ENCODE assay signal across 26 mouse cellular contexts in the genomic region with DNA sequence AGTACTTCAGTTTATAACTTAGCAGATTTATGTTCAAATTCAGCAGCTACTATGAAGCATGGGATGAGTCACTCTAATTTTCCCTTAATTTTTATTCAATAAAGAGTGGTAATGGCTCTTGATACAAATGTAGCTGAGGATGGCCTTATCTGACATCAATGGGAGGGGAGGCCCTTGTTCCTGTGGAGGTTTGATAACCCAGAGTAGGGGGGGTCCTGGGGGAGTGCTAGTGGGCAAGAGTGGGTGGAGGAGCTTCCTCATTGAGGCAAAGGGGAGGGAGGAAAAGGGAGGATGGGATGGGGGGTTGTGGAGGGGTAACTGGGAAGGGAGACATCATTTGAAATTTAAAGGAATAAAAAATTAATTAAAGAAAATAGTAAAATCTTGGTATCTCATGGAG.
DNase-seq lines count a peak whose midpoint lies in the region; ATAC-seq and TF ChIP-seq lines count a peak whose summit lies in the region.
"Had no signal": no experiment of that assay in that cellular context is flagged by ENCODE, and none has a peak within 500 bp of the region (broad histone marks: within the 10 kb centered on the region; RNA-seq: fewer than 3 reads in every experiment).

No protein-coding gene starts in this region.

- no peak for TF ChIP-seq POLR2A in lung, adult 2 months (IDR thresholded peaks at IDR 0.05; ENCODE audit: borderline replicate concordance, extremely low read depth, low read depth, low read length)

- DNase-seq in hindbrain, embryonic 14.5 days (ENCODE audit: low spot score) = no peak
- no peak for DNase-seq in midbrain, embryonic 14.5 days
- no peak for DNase-seq in midbrain, embryonic 10.5 days (ENCODE audit: low spot score)
- DNase-seq in lung, adult 2 months = no peak
- DNase-seq: adrenal gland, postnatal 14 days; cerebellum, adult 11-12 months; cerebellum, adult 9-11 months; heart, adult 2 months; heart, postnatal 4 days; kidney, postnatal 4 days; lung, adult 18-20 months; lung, postnatal 10 days; spleen, adult 18-20 months; thymus, postnatal 14 days had no signal

- TF ChIP-seq CTCF in lung, adult 2 months (IDR thresholded peaks at IDR 0.05; ENCODE audit: insufficient read depth, low read length) = no peak

- no peak overlapping the region for H3K4me3 ChIP-seq in forebrain, embryonic 12.5 days (replicated peaks)
- H3K4me3 ChIP-seq in forebrain, embryonic 16.5 days (replicated peaks; ENCODE audit: low read length) = no peak overlapping the region
- no peak overlapping the region for H3K4me3 ChIP-seq in hindbrain, embryonic 12.5 days
- H3K4me3 ChIP-seq in hindbrain, embryonic 14.5 days (replicated peaks; ENCODE audit: low read length) = no peak overlapping the region
- no peak overlapping the region for H3K4me3 ChIP-seq in midbrain, embryonic 14.5 days (replicated peaks; ENCODE audit: low read depth, low read length)
- no peak overlapping the region for H3K4me3 ChIP-seq in midbrain, embryonic 10.5 days
- no peak overlapping the region for H3K4me3 ChIP-seq in lung, adult 2 months (replicated peaks; ENCODE audit: extremely low read depth, low read depth, low read length)
- H3K4me3 ChIP-seq: embryonic facial prominence, embryonic 12.5 days; heart, adult 2 months; heart, embryonic 12.5 days; intestine, embryonic 15.5 days; limb, embryonic 13.5 days had no signal

- H3K27me3 ChIP-seq in forebrain, embryonic 12.5 days = no peaks in the 10 kb centered on the region
- no peaks in the 10 kb centered on the region for H3K27me3 ChIP-seq in forebrain, embryonic 16.5 days (replicated peaks; ENCODE audit: control insufficient read depth, insufficient read depth, low read length)
- H3K27me3 ChIP-seq in hindbrain, embryonic 12.5 days = no peaks in the 10 kb centered on the region
- H3K27me3 ChIP-seq in hindbrain, embryonic 14.5 days (ENCODE audit: control insufficient read depth, insufficient read depth, low read length) = no peaks in the 10 kb centered on the region
- no peaks in the 10 kb centered on the region for H3K27me3 ChIP-seq in midbrain, embryonic 14.5 days (ENCODE audit: control insufficient read depth, insufficient read depth, low read length)
- H3K27me3 ChIP-seq in midbrain, embryonic 10.5 days (ENCODE audit: low read depth, poor library complexity, severe bottlenecking) = no peaks in the 10 kb centered on the region
- H3K27me3 ChIP-seq: embryonic facial prominence, embryonic 12.5 days; heart, embryonic 12.5 days; intestine, embryonic 15.5 days; limb, embryonic 13.5 days; Patski had no signal

- peak; percentile 59; the same call in 1 of the 2 replicates for ATAC-seq in forebrain, embryonic 12.5 days (ENCODE audit: low FRiP score)
- no peak for ATAC-seq in forebrain, embryonic 16.5 days
- peak; percentile 46; the same call in 1 of the 2 replicates for ATAC-seq in hindbrain, embryonic 12.5 days (ENCODE audit: low FRiP score)
- no peak for ATAC-seq in hindbrain, embryonic 14.5 days (ENCODE audit: low FRiP score)
- ATAC-seq in midbrain, embryonic 14.5 days (ENCODE audit: low FRiP score, low TSS enrichment) = no peak
- ATAC-seq: hindbrain, postnatal 0 days; intestine, embryonic 15.5 days; Patski had no signal

- H3K9ac ChIP-seq in forebrain, embryonic 12.5 days = no peak overlapping the region
- no peak overlapping the region for H3K9ac ChIP-seq in forebrain, embryonic 16.5 days (replicated peaks; ENCODE audit: low read depth, low read length)
- no peak overlapping the region for H3K9ac ChIP-seq in hindbrain, embryonic 12.5 days
- H3K9ac ChIP-seq in hindbrain, embryonic 14.5 days = no peak overlapping the region
- no peak overlapping the region for H3K9ac ChIP-seq in midbrain, embryonic 14.5 days (replicated peaks; ENCODE audit: low read length)
- H3K9ac ChIP-seq: embryonic facial prominence, embryonic 12.5 days; heart, embryonic 12.5 days; intestine, embryonic 15.5 days; limb, embryonic 13.5 days had no signal

- no peaks in the 10 kb centered on the region for H3K36me3 ChIP-seq in forebrain, embryonic 12.5 days (replicated peaks)
- no peaks in the 10 kb centered on the region for H3K36me3 ChIP-seq in forebrain, embryonic 16.5 days (ENCODE audit: control insufficient read depth, insufficient read depth)
- no peaks in the 10 kb centered on the region for H3K36me3 ChIP-seq in hindbrain, embryonic 12.5 days
- H3K36me3 ChIP-seq in hindbrain, embryonic 14.5 days (replicated peaks; ENCODE audit: control insufficient read depth, insufficient read depth) = no peaks in the 10 kb centered on the region
- no peaks in the 10 kb centered on the region for H3K36me3 ChIP-seq in midbrain, embryonic 14.5 days (ENCODE audit: control insufficient read depth, insufficient read depth, low read length)
- no peaks in the 10 kb centered on the region for H3K36me3 ChIP-seq in midbrain, embryonic 10.5 days
- H3K36me3 ChIP-seq: embryonic facial prominence, embryonic 12.5 days; G1E; heart, embryonic 12.5 days; intestine, embryonic 15.5 days; limb, embryonic 13.5 days had no signal

- H3K4me1 ChIP-seq in forebrain, embryonic 12.5 days = peaks cover 26% of the 10 kb centered on the region
- peaks cover 12% of the 10 kb centered on the region for H3K4me1 ChIP-seq in forebrain, embryonic 16.5 days (replicated peaks; ENCODE audit: control insufficient read depth, insufficient read depth, low read length)
- peaks cover 10% of the 10 kb centered on the region for H3K4me1 ChIP-seq in hindbrain, embryonic 12.5 days
- no peaks in the 10 kb centered on the region; the same call in 1 of the 2 replicates for H3K4me1 ChIP-seq in hindbrain, embryonic 14.5 days (replicated peaks; ENCODE audit: control insufficient read depth, insufficient read depth, low read length)
- H3K4me1 ChIP-seq in midbrain, embryonic 14.5 days (ENCODE audit: control insufficient read depth, insufficient read depth, low read length) = peaks cover 21% of the 10 kb centered on the region
- H3K4me1 ChIP-seq in midbrain, embryonic 10.5 days = peaks cover 28% of the 10 kb centered on the region
- no peaks in the 10 kb centered on the region for H3K4me1 ChIP-seq in lung, adult 2 months (ENCODE audit: control insufficient read depth, insufficient read depth, low read length)
- H3K4me1 ChIP-seq: intestine, embryonic 15.5 days had no signal

- no peaks in the 10 kb centered on the region for H3K9me3 ChIP-seq in forebrain, embryonic 12.5 days
- no peaks in the 10 kb centered on the region for H3K9me3 ChIP-seq in forebrain, embryonic 16.5 days (ENCODE audit: control insufficient read depth, low read length)
- no peaks in the 10 kb centered on the region for H3K9me3 ChIP-seq in hindbrain, embryonic 12.5 days (replicated peaks)
- no peaks in the 10 kb centered on the region for H3K9me3 ChIP-seq in hindbrain, embryonic 14.5 days (ENCODE audit: control insufficient read depth, low read length)
- H3K9me3 ChIP-seq in midbrain, embryonic 14.5 days (ENCODE audit: control insufficient read depth, low read length) = no peaks in the 10 kb centered on the region
- H3K9me3 ChIP-seq in midbrain, embryonic 10.5 days (replicated peaks) = no peaks in the 10 kb centered on the region
- H3K9me3 ChIP-seq: embryonic facial prominence, embryonic 12.5 days; heart, embryonic 12.5 days; intestine, embryonic 15.5 days; limb, embryonic 13.5 days had no signal

- no peak overlapping the region for H3K4me2 ChIP-seq in forebrain, embryonic 12.5 days
- no peak overlapping the region for H3K4me2 ChIP-seq in forebrain, embryonic 16.5 days (ENCODE audit: low read length)
- no peak overlapping the region for H3K4me2 ChIP-seq in hindbrain, embryonic 12.5 days (replicated peaks)
- no peak overlapping the region for H3K4me2 ChIP-seq in hindbrain, embryonic 14.5 days (replicated peaks)
- no peak overlapping the region for H3K4me2 ChIP-seq in midbrain, embryonic 14.5 days (ENCODE audit: low read length)
- H3K4me2 ChIP-seq: embryonic facial prominence, embryonic 12.5 days; heart, embryonic 12.5 days; intestine, embryonic 15.5 days; limb, embryonic 13.5 days had no signal

- H3K27ac ChIP-seq in forebrain, embryonic 12.5 days = peak overlapping the region; percentile 76; the same call in 1 of the 2 replicates
- no peak overlapping the region for H3K27ac ChIP-seq in forebrain, embryonic 16.5 days (ENCODE audit: low read length)
- no peak overlapping the region for H3K27ac ChIP-seq in hindbrain, embryonic 12.5 days
- no peak overlapping the region for H3K27ac ChIP-seq in hindbrain, embryonic 14.5 days
- H3K27ac ChIP-seq in midbrain, embryonic 14.5 days (replicated peaks; ENCODE audit: low read depth, low read length) = peak overlapping the region; percentile 60; the same call in 1 of the 2 replicates
- H3K27ac ChIP-seq in midbrain, embryonic 10.5 days (replicated peaks) = no peak overlapping the region
- H3K27ac ChIP-seq: embryonic facial prominence, embryonic 12.5 days; heart, adult 2 months; hindbrain, postnatal 0 days; intestine, embryonic 15.5 days; kidney, postnatal 0 days; limb, embryonic 13.5 days; macrophage had no signal

Comparison
In these comparisons a context has a peak if more than half of its experiments do, and no peak if none do; other contexts are left out.
1. ATAC-seq: peak in forebrain, embryonic 12.5 days (single experiment) and hindbrain, embryonic 12.5 days (single experiment); none in forebrain, embryonic 16.5 days (single experiment), hindbrain, embryonic 14.5 days (single experiment) and midbrain, embryonic 14.5 days (single experiment).
2. H3K27ac ChIP-seq: peak in forebrain, embryonic 12.5 days (single experiment) and midbrain, embryonic 14.5 days (single experiment); none in forebrain, embryonic 16.5 days (single experiment), hindbrain, embryonic 12.5 days (single experiment), hindbrain, embryonic 14.5 days (single experiment) and midbrain, embryonic 10.5 days (single experiment).